Mouse (Mus musculus): Measurements from ENCODE around the gene Ccdc124. TPM values are rescaled to one million over a fixed set of nuclear protein-coding genes. Genes with fewer than 3 reads are reported as not detected.
"Not testable (repeated sequence)": the region's sequence is repeated elsewhere in the genome, so short reads cannot be mapped to it uniquely, and the experiment has no call there.

Ccdc124 gene
- polyA plus RNA-seq, 1 experiment from 2014 or later, result 113 TPM

DNA sequence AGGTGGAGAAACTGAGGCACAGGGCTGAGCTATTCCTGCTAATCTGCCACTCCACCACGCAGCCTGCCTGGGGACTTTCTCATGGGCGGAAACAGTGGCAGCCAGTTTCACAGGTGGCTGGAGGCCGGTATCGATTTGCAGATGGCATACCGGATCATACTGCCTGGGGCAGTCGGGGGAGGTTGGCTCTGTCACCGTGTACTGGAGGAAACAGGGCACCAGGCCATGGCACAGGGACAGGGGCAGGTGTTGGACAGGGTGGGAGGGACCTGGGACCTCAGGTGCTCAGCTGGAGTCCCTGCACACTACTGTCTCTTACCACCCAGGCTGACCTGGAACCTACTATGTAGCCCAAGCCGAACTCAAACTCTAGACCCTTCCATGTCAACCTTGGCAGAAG lies 47.9 kb downstream of the Ccdc124 start:
- Histone ChIP-seq H3K4me2 (replicated peaks) (no peak overlapping the region), H3K4me3 (no peak overlapping the region), H3K9me3 (0 out of 2 replicates have a peak, but pooled peaks cover 3% of the 10 kb centered on the region), H3K27ac (no peak overlapping the region), H3K36me3 (no peaks in the 10 kb centered on the region), H3K9ac (no peak overlapping the region), H3K4me1 (no peaks in the 10 kb centered on the region), H3K27me3 (peaks cover 8% of the 10 kb centered on the region)
- ATAC-seq (ENCODE audit: low FRiP score, low read depth), result peak; percentile 28; the same call in 1 of the 2 replicates
- WGBS, result 81% methylated on average over 8 of the region's 8 CpGs

- Histone ChIP-seq H3K9ac (no peak overlapping the region), H3K4me2 (replicated peaks) (no peak overlapping the region), H3K4me1 (peaks cover 5% of the 10 kb centered on the region; the same call in 1 of the 2 replicates), H3K9me3 (peaks cover 8% of the 10 kb centered on the region), H3K4me3 (no peak overlapping the region), H3K27ac (no peak overlapping the region), H3K36me3 (no peaks in the 10 kb centered on the region), H3K27me3 (peaks cover 27% of the 10 kb centered on the region)
- ATAC-seq (ENCODE audit: low FRiP score, low read depth), result no peak
- WGBS, result 83% methylated on average over 7 of the region's 7 CpGs
These were observed 49.9 kb downstream of the Ccdc124 start for GRCm38 (mm10) chr8:70823802-70824201.

DNA sequence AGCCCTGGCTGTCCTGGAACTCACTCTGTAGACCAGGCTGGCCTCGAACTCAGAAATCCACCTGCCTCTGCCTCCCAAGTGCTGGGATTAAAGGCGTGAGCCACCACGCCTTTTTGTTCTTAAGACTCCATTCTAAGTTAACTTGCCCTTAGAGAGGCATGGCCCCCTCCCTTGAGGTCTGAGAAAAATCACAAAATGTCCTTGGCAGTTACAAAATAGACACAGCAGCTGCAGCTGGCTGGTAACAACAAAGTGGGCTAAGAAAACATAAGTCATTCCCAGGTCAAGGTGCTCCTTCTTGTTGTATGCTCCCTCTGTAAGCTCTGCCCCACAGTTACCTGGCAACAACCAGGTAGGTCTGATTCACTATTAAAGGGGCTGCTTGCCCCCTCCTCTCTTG lies 51.1 kb downstream of the Ccdc124 start:
- Histone ChIP-seq H3K9ac (peak overlapping the region; percentile 32; the same call in 1 of the 2 replicates), H3K9me3 (peaks cover 14% of the 10 kb centered on the region), H3K27me3 (peaks cover 27% of the 10 kb centered on the region)
- H3K36me3 ChIP-seq; H3K4me3 ChIP-seq; H3K27ac ChIP-seq; H3K4me2 ChIP-seq (replicated peaks); ATAC-seq (ENCODE audit: low FRiP score, low read depth); H3K4me1 ChIP-seq: not testable (repeated sequence)
- 83% methylated on average over 3 of the region's 3 CpGs for WGBS

GRCm38 (mm10) chr8:70821992-70822391 lies 51.7 kb downstream of the Ccdc124 start:
- Histone ChIP-seq H3K4me1 (peaks cover 6% of the 10 kb centered on the region; the same call in 1 of the 2 replicates), H3K4me2 (replicated peaks) (no peak overlapping the region), H3K36me3 (no peaks in the 10 kb centered on the region), H3K9me3 (peaks cover 13% of the 10 kb centered on the region), H3K4me3 (no peak overlapping the region), H3K27ac (no peak overlapping the region), H3K9ac (no peak overlapping the region), H3K27me3 (peaks cover 31% of the 10 kb centered on the region)
- no peak for ATAC-seq (ENCODE audit: low FRiP score, low read depth)
- 45% methylated on average over 11 of the region's 11 CpGs for WGBS

GRCm38 (mm10) chr8:70821399-70821962 lies 52.3 kb downstream of the Ccdc124 start:
- WGBS, result 17% methylated on average over 30 of the region's 30 CpGs
- Histone ChIP-seq H3K9ac (no peak overlapping the region), H3K4me3 (no peak overlapping the region), H3K27me3 (peaks cover 36% of the 10 kb centered on the region), H3K27ac (no peak overlapping the region), H3K4me1 (peaks cover 11% of the 10 kb centered on the region), H3K4me2 (replicated peaks) (no peak overlapping the region), H3K36me3 (no peaks in the 10 kb centered on the region), H3K9me3 (peaks cover 12% of the 10 kb centered on the region)
- 0 out of 2 replicates have a peak, but pooled peaks have one; percentile 13 for ATAC-seq (ENCODE audit: low FRiP score, low read depth)

DNA sequence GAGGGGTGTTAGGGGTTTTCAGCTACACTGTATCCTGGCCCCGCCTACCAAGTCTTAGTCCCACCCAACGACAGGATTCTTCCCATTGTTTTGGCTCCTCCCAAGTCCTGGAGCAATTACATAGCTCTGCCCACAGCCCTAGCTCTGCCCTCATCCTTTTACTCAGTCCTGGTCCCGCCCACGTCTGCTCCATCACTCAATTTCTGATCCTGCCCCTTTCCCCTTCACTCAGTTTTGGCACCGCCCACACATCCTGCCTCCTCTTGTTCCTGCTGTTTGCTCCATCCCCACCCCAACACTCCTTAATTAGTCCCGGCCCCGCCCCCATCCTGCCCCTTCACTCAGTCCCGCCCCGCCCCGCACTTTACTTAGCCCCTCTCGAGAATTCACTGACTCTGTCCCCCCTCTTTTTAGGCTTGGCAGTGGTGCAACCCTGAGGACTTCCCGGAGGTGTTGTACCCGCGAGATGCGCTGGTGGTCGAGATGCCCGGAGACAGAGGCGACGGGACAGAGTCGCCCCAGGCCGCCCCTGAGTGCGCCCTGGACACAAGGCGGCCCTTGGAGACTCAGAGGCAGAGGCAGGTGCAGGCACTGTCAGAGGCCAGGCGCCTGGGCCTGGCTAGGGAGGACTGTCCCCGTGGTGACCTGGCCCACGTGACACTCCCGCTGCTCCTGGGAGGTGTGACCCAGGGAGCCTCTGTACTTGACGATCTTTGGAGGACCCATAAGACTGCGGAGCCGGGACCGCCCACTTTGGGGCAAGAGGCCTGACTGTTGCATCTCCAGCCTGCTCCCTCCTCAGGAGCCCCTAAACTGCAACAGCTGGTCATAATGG lies 53.4 kb downstream of the Ccdc124 start:
- ATAC-seq (ENCODE audit: low FRiP score, low read depth), result peak; percentile 62; the same call in 1 of the 2 replicates
- H3K9me3 ChIP-seq, result peaks cover 12% of the 10 kb centered on the region
- H3K36me3 ChIP-seq, result no peaks in the 10 kb centered on the region
- peaks cover 48% of the 10 kb centered on the region for H3K27me3 ChIP-seq
- H3K4me3 ChIP-seq, result no peak overlapping the region
- no peak overlapping the region for H3K27ac ChIP-seq
- peak overlapping the region; percentile 32 for H3K4me2 ChIP-seq (replicated peaks)
- H3K9ac ChIP-seq, result no peak overlapping the region
- 4% methylated on average over 31 of the region's 31 CpGs for WGBS
- peaks cover 11% of the 10 kb centered on the region for H3K4me1 ChIP-seq

Small RNA genes within 50 kb of the gene (microRNA-seq; reads per million reads assigned to microRNA genes)
- gene Mir7067, result 0.52 reads per million

Other genes with a start within 250 kb of the Ccdc124 start
- gene Gdf15, start 241.5 kb downstream of the Ccdc124 start, polyA plus RNA-seq (2015; fragmentation: Nextera tagmentation; extraction: Ambion mirVana), result 0.18 TPM in 1 of 2 replicates, not detected in the other
- 68.2 and 71.1 TPM in 2 replicates for gene Pgpep1, start 213.5 kb downstream of the Ccdc124 start, polyA plus RNA-seq (2015; fragmentation: Nextera tagmentation; extraction: Ambion mirVana)
- 240 and 246 TPM in 2 replicates for gene Lsm4, start 200.7 kb downstream of the Ccdc124 start, polyA plus RNA-seq (2015; fragmentation: Nextera tagmentation; extraction: Ambion mirVana)
- 57.3 and 61.1 TPM in 2 replicates for gene Jund, start 175.0 kb downstream of the Ccdc124 start, polyA plus RNA-seq (2015; fragmentation: Nextera tagmentation; extraction: Ambion mirVana)
- not detected in 2 replicates for gene Iqcn, start 170.5 kb downstream of the Ccdc124 start, polyA plus RNA-seq (2015; fragmentation: Nextera tagmentation; extraction: Ambion mirVana)
- not detected in 2 replicates for gene Gm3336, start 155.4 kb downstream of the Ccdc124 start, polyA plus RNA-seq (2015; fragmentation: Nextera tagmentation; extraction: Ambion mirVana)
- gene Pde4c, start 150.2 kb downstream of the Ccdc124 start, polyA plus RNA-seq (2015; fragmentation: Nextera tagmentation; extraction: Ambion mirVana), result 0.04 and 0.06 TPM in 2 replicates
- 18.0 and 19.6 TPM in 2 replicates for gene Rab3a, start 119.3 kb downstream of the Ccdc124 start, polyA plus RNA-seq (2015; fragmentation: Nextera tagmentation; extraction: Ambion mirVana)
- gene Mpv17l2, start 113.0 kb downstream of the Ccdc124 start, polyA plus RNA-seq (2015; fragmentation: Nextera tagmentation; extraction: Ambion mirVana), result 29.2 and 36.6 TPM in 2 replicates
- gene Pik3r2, start 97.2 kb downstream of the Ccdc124 start, polyA plus RNA-seq (2015; fragmentation: Nextera tagmentation; extraction: Ambion mirVana), result 78.1 and 81.3 TPM in 2 replicates
- gene Mast3, start 68.9 kb downstream of the Ccdc124 start, polyA plus RNA-seq (2015; fragmentation: Nextera tagmentation; extraction: Ambion mirVana), result 13.1 and 14.0 TPM in 2 replicates
- 0.06 TPM in 1 of 2 replicates, not detected in the other for gene Il12rb1, start 65.5 kb downstream of the Ccdc124 start, polyA plus RNA-seq (2015; fragmentation: Nextera tagmentation; extraction: Ambion mirVana)
- 6.1 and 6.2 TPM in 2 replicates for gene Arrdc2, start 34.2 kb downstream of the Ccdc124 start, polyA plus RNA-seq (2015; fragmentation: Nextera tagmentation; extraction: Ambion mirVana)
- gene Kcnn1, start 10.7 kb downstream of the Ccdc124 start, polyA plus RNA-seq (2015; fragmentation: Nextera tagmentation; extraction: Ambion mirVana), result 2.9 and 4.3 TPM in 2 replicates
- gene Slc5a5, start 18.8 kb upstream of the Ccdc124 start, polyA plus RNA-seq (2015; fragmentation: Nextera tagmentation; extraction: Ambion mirVana), result 0.39 and 0.45 TPM in 2 replicates
- 4,263 and 4,460 TPM in 2 replicates for gene Rpl18a, start 23.5 kb upstream of the Ccdc124 start, polyA plus RNA-seq (2015; fragmentation: Nextera tagmentation; extraction: Ambion mirVana)
- 52.8 and 57.8 TPM in 2 replicates for gene Map1s, start 32.0 kb upstream of the Ccdc124 start, polyA plus RNA-seq (2015; fragmentation: Nextera tagmentation; extraction: Ambion mirVana)